Mouse (Mus musculus) left cerebral cortex, postnatal 36 days (tissue): ENCODE data around the gene Slc9c1. TPM values are rescaled to one million over a fixed set of nuclear protein-coding genes. Genes with fewer than 3 reads are reported as not detected.

Experiments
- DNase-seq, 2 experiments: peaks; one replicate each; pipeline ENCODE4 v3.0.0; 2021 to 2022; ENCODE audit warnings: low spot score in 2 of 2, mixed read lengths in 1 of 2
- intact Hi-C: fragments of 180-260 bp; cut with DNase I; formaldehyde crosslinking; loops from one replicate; pipeline ENCODE4 v1.15.1; 2025
- total RNA-seq, 2 experiments: library from RNA; stranded (reverse); gene quantifications; 2 replicates each; pipeline ENCODE4 v1.2.3; 2021

Gene Slc9c1
- total RNA-seq, 2 experiments from 2014 or later, result not detected

DNA sequence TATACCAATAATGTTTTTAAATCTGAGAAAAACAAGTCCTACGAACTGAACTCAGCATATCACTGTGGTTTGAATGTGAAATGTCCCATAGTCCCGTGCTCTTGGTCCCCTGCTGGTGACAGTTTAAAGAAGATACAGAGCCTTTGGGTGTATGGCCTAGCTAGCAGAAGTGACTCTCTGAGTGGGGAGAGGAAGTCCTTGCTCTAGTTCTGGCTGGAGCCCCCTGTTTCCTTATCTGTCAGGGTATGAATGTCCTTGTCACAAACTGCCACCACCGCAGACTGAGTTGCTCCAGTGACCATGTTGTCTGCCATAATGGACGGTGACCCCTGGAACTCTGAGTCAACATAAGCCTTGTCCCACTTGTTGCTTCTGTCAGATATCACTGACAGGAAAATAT, 88.1 kb downstream of the Slc9c1 start:
- no peak for DNase-seq
- intact Hi-C loops, result no loop called here

- intact Hi-C loops, result loop anchor here (5.0 kb wide), 1 partner anchor 432 kb away; no protein-coding TSS in a partner anchor
- DNase-seq, result no peak
These were observed 89.7 kb downstream of the Slc9c1 start for GRCm38 (mm10) chr16:45624791-45625190.

- no peak for DNase-seq
- intact Hi-C loops, result loop anchor here (5.0 kb wide), 1 partner anchor 433 kb away; no protein-coding TSS in a partner anchor
These were observed 90.2 kb downstream of the Slc9c1 start for GRCm38 (mm10) chr16:45625342-45625741.

GRCm38 (mm10) chr16:45629497-45630105, 94.5 kb downstream of the Slc9c1 start:
- no peak for DNase-seq
- intact Hi-C loops, result loop anchor here (5.0 kb wide), 1 partner anchor 437 kb away; no protein-coding TSS in a partner anchor

DNA sequence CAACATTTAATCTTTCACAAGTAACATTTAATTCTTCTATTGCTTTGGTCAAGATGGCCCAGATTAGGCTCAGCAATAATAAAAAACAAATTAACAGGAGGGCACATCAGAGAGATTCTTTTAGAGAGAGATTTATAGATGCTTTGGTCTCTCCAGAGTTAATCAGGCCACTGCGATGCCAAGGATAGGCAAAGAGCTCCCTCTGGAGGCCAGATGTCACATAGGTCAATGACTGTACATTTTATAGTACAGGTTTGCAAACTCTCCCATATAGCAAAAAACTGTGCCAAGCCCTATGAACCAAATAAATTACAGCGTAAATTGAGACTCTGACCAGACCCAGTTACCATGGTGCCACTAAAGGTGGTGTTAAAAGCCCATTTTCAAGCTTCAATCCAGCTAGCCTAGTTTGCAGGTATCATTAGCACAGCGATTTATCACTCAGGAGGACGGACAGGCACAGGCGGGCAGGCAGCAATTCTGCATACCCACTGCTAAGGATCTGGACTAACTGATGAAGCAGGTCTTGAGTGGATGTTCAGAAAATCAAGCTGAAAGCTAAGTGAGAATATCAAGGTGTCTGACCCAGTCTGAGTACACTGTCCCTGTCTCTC, 95.3 kb downstream of the Slc9c1 start:
- intact Hi-C loops, result no loop called here
- peak; percentile 33 to 37 for DNase-seq

DNA sequence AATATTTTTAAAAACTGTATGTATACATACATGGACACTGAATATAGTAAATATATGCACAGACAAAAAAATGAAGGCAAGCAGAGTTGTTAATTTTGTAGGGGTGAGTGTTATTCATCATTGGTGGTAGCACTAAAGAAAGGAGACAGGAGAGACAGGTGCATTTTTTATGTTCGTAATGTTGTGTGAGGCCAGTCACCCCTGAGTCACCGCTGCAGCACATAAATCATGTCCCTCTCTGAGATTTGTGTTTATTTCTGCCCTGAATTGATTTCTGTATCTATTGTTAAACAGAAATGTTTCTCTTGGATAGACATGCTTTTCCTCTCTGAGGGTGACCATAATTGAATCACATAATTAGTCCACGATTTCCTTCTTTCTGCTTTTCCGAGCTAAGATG, 97.3 kb downstream of the Slc9c1 start:
- no peak for DNase-seq
- intact Hi-C loops, result no loop called here

GRCm38 (mm10) chr16:45635826-45636225, 100.7 kb downstream of the Slc9c1 start:
- DNase-seq, result no peak

DNA sequence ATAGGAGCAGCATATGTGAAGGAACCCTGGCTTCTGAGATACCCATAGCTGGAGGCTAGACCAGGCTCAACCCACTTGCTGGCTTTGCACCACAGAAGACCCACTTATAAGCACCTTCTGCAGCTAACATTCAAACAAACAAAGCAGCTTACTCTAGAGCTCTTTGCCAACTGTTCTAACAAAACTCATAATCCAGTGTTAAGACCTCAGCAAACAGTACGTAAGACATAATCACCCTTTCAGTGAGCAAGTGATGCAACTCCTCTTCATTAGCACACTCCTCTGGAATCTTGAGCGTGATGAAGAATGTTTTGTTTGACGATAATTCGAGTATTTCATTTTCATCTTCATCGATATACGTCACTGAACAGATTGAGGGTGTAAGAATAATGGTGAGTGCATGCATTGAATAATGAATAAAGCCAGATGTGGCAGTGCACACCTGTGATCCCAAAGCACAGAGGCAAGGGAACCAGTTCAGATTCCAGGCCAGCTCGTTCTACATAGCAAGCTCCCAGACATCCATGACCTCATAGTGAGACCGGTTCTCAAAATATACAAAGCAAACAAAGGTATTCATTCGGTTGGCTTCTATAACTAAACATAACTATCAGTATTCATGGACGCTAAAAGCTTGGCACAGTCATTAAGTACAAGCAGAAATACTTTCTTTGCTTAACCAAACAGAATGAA, 105.1 kb downstream of the Slc9c1 start:
- no peak for DNase-seq
- intact Hi-C loops, result no loop called here

More at GRCm38 (mm10) chr16:45635826-45636225, 100.7 kb downstream of the Slc9c1 start:
- intact Hi-C loops, result no loop called here

DNA sequence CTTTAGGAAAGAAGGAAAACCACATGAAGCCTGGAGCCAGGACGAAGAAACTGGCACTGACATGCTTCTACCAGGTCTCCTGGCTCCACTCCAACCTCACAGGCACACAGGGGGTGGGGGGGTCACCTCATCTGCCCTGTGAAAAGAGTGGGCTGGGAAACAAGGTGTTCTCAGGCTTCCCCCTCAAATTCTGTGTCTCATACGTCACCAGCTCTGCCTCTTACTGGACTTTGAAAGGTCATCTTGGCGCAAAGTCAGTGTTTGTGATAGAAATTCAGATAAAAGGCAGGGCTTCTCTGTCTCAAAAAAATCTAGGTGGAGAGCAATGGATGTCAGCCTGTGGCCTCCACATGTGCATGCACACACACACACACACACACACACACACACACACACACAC, 106.2 kb downstream of the Slc9c1 start:
- intact Hi-C loops, result no loop called here
- no peak for DNase-seq

GRCm38 (mm10) chr16:45643944-45644343, 108.8 kb downstream of the Slc9c1 start:
- intact Hi-C loops, result no loop called here
- no peak for DNase-seq

DNA sequence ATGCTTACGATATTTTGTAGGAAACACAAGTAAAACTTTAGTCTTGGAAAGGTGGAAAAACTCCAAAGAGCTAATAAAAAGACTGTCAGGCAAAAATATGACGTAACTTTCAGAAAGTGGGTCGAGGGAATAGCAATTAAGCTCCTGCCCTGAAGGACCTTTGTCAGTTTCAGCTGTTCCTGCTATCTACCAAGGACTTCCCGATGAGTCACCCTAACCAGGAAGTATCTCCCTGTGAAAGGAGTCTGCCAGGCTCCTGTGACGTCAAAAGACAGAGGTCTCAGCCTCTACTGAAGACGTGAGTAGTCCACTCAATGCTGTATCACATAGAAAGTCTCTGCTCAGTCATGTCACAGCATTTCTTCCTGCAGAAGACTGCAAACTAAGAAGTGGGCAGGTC, 109.3 kb downstream of the Slc9c1 start:
- DNase-seq, result no peak
- intact Hi-C loops, result no loop called here

DNA sequence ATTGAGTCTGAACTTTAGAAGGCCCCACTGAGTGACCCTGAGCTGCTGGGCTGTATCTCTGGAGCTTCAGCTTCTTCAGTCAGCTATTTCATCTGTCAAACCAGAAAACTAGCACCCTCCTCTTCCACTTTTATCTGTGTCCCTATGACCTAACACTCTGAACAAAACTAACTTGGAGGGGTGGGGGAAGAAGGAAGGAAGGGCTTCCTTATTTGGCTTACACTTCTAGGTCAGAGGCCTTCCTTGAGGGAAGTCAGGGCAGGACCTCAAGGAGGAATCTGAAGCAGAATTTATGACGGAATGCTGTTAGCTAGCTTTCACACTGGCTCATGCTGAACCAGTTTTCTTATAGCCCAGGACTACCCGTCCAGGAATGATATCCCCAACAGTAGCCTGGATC, 116.4 kb downstream of the Slc9c1 start:
- no peak for DNase-seq

GRCm38 (mm10) chr16:45653009-45653933, 118.2 kb downstream of the Slc9c1 start:
- no peak for DNase-seq
- intact Hi-C loops, result no loop called here

More for the DNA sequence above, 116.4 kb downstream of the Slc9c1 start:
- intact Hi-C loops, result no loop called here

DNA sequence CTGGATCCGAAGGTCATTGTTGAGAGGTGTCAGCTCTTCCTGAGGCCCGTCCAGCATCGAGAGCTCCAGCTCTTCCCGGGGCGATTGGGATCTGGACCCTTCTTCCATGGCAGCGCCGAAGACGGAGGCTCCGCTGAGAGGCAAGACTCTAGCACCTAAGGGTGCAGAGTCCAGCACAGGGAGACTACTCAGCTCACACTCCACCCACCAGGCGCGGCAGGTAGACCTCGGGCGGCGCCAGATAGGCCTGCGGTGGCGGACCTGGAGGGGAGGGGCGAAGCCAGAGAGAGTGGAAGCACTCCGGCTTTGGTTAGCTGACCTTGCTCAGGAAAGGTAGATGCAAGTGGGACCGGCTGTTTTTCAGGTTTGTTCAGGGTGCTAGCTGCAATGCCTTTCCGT, 118.8 kb downstream of the Slc9c1 start, which contains the start of gene BC016579:
BC016579 (minus strand) TSS at position 135 of the 399 bp plus-strand sequence.
- intact Hi-C loops, result no loop called here
- no peak for DNase-seq

DNA sequence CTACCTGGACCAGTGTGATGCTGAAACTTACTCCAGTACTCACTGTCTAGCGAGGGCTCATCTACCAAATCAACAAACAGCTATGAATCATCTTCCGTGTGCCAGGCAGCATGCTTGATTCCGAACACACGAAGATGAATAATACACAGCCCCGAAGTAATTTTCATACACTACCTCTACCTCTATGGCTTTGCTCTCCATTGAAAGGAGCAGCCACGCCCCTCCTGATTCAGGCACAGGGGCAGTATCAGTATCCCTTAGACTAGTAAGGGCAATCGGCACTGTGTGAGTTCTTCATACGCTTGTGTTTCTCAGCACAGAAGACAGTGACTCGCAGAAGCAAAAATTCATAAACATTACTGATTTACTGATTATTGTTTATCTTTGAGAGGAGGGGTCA, 119.4 kb downstream of the Slc9c1 start:
- intact Hi-C loops, result no loop called here

More for the DNA sequence above, 119.4 kb downstream of the Slc9c1 start:
- DNase-seq, result no peak

Other genes with a start within 250 kb of the Slc9c1 start
- gene Cd200, start 126.3 kb upstream of the Slc9c1 start, total RNA-seq, result 100 to 1,000 TPM; 113 to 116 TPM
- gene Gm609, start 42.3 kb upstream of the Slc9c1 start, total RNA-seq, result under 1 TPM; 0.20 to 0.30 TPM
- not detected for gene Gm17783, start 3.3 kb upstream of the Slc9c1 start, total RNA-seq
- gene Gcsam, start 75.1 kb downstream of the Slc9c1 start, total RNA-seq, result not detected
- gene BC016579, start 118.8 kb downstream of the Slc9c1 start, total RNA-seq, result under 1 TPM in 1 of 2 experiments, not detected in 1; 0.20 TPM
- 1 to 10 TPM; 2.9 to 3.7 TPM for gene Tmprss7, start 158.3 kb downstream of the Slc9c1 start, total RNA-seq
- 100 to 1,000 TPM; 301 to 357 TPM for gene Tagln3, start 189.3 kb downstream of the Slc9c1 start, total RNA-seq
- gene Abhd10, start 207.6 kb downstream of the Slc9c1 start, total RNA-seq, result 10 to 100 TPM; 19.5 to 27.1 TPM